Mouse (Mus musculus) adrenal gland, adult 8-10 months (tissue): ENCODE data around the gene Vwf. TPM values are rescaled to one million over a fixed set of nuclear protein-coding genes. Genes with fewer than 3 reads are reported as not detected.

Experiments
- DNase-seq: peaks from one replicate; pipeline ENCODE4 v3.0.0; 2022
- total RNA-seq, 4 experiments: library from RNA; stranded (reverse); gene quantifications; 2 replicates each; pipeline ENCODE4 v1.2.4; 2022

The Vwf gene
- total RNA-seq, 4 experiments from 2014 or later = 6.5 to 13.4 (median 7.4) TPM

DNA sequence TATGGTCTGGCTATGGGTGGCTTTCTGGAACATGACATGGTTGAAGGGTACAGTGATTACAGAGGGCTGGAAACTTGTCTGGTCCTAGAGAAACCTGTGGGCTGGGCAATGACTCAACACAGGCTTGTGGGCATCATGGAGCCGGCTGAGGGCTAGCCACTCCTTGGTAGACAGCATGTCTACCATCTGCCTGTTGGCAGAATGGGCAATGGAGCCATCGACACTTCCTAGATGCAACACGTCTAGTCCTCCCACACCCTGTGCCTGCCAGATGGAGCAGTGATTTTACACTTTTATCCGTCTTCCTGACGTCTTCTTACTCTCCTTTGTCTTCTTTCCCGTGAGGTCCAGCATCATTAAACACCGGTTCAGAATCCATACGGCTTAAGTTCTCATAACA, 94.6 kb downstream of the Vwf start:
- no peak for DNase-seq

DNA sequence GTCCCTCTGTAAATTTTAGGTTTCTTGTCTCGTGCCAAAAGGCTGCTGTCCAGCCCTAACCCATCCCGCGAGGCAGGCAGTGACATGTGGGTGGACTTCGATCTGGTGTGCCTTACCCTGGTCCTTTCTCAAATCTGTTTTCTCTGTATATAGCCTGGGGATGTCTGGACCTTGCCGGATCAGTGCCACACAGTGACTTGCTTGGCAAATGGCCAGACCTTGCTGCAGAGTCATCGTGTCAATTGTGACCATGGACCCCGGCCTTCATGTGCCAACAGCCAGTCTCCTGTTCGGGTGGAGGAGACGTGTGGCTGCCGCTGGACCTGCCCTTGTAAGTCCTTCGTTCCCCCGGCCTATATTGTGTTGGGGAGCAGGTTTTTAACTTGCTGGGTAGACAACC, 102.4 kb downstream of the Vwf start:
- DNase-seq = peak; percentile 86

DNA sequence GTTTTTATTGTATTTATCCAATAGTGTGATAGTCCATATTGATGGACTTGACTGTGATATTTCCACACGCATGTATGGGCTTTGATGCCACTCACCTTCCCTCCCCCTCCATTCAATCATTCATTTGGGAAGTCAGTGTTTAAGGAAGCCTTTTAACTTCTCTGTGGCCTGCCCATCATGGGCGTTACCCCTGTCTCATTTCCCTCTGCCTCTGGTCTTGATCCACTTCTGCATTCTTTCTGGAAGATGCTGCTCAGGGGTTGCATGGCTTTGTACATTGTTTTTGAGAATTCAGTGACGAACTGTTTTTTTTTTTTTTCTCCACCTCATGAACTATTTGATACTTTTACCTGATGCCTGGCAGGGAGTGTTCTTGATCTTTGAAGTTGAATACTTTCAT, 104.8 kb downstream of the Vwf start:
- DNase-seq = no peak

DNA sequence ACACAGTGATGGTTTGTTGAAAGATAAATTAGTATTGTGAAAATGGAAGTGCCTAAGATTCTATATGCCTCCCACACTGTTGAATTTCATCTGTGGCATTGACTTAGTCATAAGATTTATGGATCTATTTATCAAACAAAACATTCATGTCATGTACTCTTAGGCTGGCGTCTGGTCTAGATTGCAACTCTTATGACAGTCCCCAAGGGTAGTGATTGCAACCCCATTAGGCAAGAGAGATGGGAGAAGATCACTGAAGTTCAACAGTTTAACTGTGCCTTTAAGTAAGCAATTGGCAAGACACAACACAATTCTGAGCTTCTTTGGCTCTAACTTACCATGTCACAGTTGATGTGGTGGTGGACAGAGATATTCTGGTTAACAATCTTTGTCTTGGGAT, 106.8 kb downstream of the Vwf start:
- DNase-seq = peak; percentile 35

DNA sequence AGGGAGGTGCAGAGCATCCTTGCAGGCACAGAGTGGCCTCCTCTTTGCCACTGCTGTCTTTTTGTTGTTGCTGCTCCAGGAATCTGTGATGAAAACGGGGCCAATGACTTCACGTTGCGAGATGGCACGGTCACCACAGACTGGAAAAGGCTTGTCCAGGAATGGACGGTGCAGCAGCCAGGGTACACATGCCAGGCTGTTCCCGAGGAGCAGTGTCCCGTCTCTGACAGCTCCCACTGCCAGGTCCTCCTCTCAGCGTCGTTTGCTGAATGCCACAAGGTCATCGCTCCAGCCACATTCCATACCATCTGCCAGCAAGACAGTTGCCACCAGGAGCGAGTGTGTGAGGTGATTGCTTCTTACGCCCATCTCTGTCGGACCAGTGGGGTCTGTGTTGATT, 110.3 kb downstream of the Vwf start:
- DNase-seq = no peak

DNA sequence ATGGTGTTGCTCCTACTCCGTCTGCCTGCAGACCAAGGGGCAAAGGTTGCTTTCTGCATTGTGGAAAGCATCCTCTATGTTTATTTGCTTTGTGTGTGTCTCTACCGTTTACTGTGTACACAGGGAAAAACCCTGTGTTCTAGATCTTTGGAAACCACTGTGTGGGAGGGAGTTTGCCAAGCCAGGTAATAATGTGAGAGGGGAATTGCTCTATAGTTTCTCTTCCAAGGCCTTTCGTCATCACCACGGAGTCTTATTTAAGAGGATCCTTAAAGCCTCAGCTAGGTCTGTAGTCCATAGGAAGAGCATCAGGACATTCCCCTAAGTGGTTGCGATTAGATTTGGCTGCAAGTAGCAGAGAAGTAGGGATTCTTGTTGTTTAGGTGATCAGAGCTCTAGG, 111.4 kb downstream of the Vwf start:
- DNase-seq = no peak

DNA sequence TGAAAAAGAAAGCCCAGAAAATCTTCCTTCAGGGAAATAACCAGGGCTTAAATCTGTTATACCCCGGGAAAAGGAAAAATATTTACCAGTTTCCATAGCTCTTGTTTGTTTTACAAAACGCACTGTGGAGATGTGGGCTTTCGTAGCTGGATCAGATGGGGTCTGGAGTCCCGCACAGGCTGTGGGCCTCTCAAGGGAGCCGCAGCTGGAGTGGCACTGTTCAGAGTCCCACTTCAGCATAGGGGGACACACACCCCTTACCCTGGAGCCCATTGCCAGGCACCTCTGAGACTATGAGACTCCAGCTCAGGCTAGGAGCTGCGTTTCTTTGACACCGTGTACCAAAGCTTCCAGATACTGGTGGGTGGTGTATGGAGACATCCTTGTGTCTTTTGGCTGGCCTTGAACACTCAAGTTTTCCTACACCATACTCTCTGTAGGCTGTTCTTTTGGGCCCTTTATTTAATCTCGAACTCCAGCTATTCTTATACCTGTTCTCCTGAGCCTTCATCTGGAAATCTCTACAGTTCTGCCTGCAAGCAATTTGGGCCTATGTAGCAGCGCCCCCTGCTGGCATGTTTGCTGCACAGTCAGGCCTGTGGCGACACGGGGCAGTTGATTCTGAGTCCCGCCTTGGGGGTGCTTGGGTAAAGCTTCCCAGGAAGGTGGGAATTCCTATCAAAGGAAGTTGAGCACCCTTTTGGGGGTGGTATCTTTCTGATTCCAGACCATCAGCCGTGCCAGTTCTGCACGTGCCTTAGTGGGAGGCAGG, 114.7 kb downstream of the Vwf start:
- peak; percentile 42 for DNase-seq

DNA sequence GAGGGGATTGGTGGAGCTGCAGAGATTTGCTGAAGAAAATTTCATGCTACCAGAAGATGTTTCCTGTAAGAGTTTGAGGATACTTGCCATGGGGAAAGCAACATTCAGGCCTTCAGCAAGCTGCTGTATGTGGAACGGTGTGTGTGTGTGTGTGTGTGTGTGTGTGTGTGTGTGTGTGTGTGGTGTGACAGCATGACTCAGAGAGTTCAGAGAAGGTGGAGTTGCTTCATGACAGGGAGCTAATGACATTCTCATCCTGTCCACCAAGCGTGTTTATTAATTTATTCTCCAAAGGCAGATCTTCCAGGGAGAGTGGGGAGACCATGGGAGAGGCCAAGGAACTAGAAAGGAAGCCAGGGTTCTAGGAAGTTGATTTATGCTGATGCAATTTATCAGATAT, 117.3 kb downstream of the Vwf start:
- DNase-seq = no peak

DNA sequence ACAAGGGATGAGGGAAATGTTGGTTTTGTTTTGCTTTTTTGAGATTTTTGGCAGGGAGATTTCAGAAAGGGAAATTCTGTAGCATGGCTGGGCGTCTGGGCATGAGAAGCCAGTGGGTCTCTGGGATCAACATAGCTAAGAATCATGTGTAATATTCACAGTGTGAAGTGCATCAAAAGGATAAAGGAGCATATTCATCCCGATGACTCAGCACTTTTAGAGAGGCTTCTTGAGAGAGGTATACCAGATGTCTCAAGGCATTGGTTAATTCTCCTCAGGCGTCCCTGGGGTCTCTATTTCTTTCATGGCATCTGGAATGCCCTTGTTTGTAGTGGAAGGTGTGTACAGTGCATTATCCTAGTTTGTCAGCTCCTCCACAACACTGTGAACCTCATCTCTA, 125.3 kb downstream of the Vwf start:
- no peak for DNase-seq

DNA sequence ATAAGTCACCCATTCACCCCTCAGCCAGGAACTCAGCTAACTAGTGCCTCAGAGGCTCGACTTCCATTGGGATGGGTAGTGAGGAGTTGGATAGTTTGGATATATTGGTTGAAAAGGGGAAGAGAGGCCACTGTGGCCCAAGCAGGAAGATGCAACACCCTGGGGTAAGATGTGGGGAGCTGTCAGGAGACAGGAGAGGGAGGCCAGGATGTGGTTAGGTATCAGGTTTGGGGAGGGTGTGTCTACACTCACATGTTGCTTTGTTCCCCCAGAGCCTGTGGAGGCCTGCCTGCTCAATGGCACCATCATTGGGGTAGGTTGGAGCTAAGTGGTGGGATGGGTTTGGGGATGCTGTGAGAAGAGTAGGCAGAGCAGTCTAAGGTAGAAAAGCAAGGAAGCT, 131.9 kb downstream of the Vwf start:
- no peak for DNase-seq

DNA sequence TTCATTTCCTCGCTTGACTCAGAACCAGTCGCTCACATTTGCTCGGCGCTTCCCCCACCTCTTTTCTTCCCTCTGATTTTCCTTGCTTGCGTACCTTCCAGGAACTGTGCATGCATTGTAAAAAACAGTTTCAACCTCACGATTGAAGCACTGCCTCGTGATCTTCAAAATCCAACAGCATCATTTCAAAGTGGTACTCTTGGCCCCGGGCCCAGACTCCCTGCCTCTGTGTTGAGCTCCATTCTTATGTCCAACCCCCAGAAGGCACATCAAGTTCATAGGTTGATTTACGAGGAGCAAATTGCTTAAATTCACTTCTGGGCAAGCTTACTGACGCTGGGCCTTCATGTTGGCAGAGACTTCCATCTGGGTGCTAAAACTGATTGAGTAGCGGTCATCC, 134.0 kb downstream of the Vwf start:
- no peak for DNase-seq

DNA sequence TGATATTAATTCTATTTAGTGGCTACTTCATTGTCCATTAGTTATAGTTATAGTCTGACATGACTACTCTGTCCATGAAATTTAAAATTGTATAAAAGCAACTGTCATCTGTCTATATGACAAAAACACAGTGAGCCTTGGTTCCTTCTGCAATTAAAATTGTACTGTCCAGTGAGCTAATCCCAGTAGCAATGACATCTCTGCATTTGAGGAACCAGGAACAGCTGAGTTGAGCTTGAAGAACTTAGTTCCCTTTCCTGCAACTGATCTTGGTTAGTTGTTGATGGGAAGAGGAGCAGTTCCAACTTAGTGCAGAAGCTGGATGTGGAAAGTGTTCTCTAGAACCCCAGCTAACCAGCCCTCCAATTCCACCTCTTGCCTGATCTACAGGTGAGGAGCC, 138.8 kb downstream of the Vwf start:
- no peak for DNase-seq

DNA sequence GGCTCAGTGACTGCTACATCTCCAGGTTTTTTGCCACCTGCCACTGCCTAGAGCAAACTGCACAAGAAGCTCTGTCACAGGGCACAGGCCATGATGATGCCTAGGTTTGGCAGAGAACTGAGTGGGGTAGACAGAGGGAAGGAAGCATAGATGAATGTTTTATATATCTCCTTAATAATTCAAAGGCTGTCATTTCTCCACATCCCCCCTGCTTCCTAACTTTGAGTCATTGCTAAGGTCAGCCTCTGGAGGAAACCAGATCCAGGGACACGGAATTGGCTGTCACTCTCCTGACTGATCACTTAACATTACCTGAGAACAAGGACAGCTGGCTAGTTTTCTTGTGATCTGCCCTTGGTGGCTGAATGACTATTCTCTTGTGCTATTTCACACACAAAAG, 141.4 kb downstream of the Vwf start:
- DNase-seq = peak; percentile 30

DNA sequence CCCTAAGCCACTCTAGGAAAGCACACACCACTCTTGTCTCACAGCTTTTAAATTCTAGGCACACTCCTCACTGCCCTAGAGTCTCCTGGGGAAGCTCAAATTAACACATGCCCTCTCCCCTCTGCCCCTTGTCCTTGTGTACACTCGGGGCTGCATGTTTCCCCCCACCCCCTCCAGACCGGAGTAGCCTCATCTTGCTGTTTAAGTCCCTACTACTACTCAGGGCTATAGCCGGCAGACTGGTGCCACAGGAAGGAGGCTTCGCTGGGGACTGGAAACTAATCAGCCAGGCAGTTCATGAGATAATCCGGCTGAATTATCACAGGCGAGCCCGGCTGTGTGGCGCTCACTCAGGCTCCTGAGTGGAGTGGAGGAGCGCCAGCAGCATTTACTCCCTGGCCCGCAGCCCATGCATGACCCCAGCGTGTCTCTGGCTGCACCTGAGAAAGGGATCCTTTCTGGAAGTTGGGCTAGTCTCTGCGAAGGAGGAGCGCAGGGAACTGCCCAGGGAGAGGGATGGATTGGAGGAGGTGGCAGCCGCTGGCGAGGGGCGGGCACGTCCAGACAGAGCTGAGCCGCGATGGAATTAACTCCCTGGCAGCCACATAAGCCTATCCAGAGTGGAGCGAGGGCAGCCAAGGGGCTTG, 143.6 kb downstream of the Vwf start, which contains the start of gene Ano2:
TSS of gene Ano2 (plus strand) at position 363 of the 647 bp plus-strand sequence.
- DNase-seq = no peak

DNA sequence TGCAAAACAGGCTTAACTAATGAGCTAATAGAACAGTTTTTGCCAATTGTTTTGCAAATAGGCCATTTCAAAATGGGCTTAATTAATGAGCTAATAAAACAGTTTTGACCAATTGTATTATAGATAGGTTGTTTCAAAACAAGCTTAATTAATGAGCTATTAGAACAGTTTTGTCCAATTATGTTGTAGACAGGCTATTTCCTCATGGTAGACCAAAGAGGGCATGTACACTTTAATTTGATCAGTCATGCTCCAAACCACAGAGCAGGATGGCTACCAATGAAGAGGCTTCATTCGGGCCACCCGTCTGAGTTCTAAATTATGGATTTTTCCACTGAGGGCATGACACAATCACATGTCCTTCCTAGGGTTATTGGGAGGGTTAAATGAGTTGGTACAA, 154.6 kb downstream of the Vwf start:
- DNase-seq = no peak

DNA sequence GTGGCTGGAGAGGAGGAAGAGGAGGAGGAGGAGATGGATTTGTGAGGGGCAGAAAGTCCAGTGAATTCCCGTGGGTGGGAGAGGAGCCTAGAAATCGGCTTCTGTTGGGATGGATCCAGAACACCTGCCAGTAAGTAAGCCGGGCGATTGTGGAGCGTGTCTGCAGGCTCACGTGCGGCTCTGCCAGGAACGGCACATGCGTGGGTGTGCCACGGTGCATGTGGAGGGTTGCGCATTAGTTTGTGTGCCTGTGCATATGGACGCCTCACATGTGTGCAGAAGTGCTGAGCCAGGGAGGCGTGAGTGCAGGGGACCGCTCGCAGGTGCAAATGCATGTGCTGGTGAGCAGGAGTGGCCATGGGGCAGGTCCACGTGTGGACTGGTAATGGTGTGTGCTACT, 164.7 kb downstream of the Vwf start:
- DNase-seq = no peak

DNA sequence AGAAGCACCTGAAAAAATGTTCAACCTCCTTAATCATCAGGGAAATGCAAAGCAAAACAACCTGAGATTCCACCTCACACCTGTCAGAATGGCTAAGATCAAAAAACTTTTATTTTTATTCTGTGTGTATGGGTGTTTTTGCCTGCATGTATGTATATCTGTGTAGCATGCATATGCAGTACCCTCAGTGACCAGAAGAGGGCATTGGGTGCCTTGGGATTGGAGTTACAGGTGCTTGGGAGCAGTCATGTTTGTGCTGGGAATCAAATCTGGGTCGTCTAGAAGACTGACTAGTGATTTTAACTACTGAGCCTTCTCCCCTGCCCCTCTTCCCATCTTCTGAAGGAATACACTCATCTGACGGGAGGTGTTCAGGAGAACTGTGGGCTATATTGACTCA, 179.8 kb downstream of the Vwf start:
- no peak for DNase-seq

DNA sequence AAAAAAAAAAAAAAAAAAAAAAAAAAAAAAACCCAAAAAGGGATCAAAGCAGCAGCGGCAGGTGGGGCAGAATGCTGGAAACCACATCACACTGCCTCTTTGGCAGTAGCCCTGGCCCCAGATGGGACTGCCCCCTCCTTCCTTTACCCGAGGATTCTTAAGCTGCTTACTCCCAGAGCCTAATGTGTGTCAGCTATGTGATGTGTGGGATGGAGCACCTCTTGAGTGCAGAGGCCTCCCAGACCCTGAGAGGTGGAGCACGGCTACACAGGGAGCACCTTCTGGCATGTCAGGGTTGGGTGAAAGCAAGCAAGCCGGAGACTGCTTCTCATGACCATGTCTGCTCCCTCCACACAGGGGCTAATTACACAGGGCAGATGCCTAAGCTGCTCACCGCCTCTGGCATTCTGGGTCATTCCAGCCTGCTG, 180.9 kb downstream of the Vwf start:
- DNase-seq = no peak

DNA sequence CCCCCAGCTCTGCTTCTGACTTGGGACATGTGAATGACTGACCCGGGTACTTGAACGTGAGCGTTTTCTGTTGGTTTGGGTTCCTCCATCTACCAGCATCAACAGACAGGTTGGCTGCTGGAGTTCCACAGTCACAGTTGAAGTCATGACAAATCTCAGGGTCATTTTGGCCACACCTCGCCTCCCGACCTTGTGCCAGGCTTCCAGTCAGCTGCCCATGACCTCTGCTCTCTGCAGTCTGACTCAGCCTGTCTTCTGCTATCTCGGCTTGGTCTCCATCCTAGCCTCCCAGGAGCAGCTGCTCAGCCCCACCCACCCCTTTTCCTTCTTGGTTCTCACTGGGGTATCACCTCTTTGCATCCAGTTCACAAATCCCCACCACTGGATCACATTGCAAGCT, 182.9 kb downstream of the Vwf start:
- DNase-seq = peak; percentile 58

DNA sequence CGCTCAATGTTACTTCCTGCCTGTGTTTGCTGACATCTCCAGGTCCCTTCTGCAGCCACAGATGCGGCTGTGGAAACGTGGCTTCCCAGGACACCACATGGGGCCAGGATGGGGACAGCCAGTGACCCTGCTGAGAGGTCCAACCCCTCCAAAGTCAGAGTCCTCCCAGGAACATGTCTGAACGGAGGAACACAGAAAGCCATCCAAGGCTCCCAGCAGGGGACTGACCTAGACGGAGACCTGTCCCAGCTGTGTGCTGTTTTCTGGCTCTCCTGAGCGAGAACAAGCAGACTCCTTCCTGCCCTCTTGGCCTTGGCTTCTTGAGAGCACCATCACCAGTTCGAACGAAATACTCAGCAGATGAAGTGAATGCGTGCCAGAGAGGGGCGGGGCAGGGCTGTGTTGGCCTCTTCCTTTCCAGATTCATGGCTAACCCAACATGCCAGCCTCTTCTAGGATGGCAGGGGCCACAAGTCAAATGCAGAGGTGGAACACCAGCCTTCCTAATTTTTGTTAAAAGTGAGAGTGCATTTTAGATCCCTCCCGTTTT, 183.5 kb downstream of the Vwf start:
- DNase-seq = no peak
